Mouse (Mus musculus): ENCODE measurements around the gene Ankrd11. TPM values are rescaled to one million over a fixed set of nuclear protein-coding genes. Genes with fewer than 3 reads are reported as not detected.

Ankrd11 gene
- polyA plus RNA-seq, 1 experiment from 2014 or later, result 55.5 TPM

DNA sequence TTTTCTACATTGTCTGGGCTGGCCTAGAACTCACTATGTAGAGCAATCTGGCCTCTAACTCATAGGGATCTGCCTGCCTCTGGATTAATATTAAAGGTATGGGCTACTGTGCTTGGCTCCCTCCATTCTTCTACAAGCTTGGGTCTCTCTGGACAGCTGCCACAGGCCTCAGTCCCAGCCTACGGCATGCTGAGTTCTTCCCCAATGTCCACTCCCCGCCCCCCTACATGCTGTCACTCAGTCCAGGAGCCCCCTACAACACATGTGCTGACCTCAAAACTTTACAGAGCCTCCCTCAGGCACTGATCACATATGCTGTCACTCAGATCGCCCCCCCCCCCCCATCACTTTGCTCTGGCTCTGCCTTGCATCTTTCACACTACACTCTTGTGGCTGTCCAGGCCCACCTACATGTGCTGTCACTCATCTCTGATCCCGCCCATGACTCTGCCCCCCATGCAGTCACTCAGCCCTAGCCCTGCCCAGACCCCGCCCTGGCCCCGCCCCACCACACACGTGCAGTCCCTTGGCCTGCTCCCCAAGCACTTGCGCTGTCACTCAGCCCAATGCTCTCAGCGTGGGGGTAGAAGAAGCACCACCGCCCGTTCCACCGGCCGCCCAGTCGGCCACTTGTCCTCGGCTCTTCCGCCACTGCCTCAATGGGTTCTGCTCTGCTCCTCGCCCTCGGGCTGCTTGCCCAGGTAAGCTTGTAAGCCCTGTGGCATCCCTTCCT, 194.1 kb downstream of the Ankrd11 start, which contains the start of gene Cdh15:
Cdh15 (plus strand) TSS at position 138 of the 733 bp plus-strand sequence.
- ATAC-seq (ENCODE audit: low FRiP score, low TSS enrichment), result peak; percentile 93
- peak within 1 kb of the TSS; percentile 29; the same call in 1 of the 2 replicates for H3K4me2 ChIP-seq (replicated peaks; ENCODE audit: low read depth, low read length)
- no peak within 1 kb of the TSS for H3K27ac ChIP-seq (ENCODE audit: low read depth, low read length)
- no peaks in the 10 kb centered on the region for H3K27me3 ChIP-seq (ENCODE audit: control insufficient read depth, insufficient read depth, low read length)
- H3K9me3 ChIP-seq (ENCODE audit: control insufficient read depth, low read length), result no peaks in the 10 kb centered on the region
- H3K36me3 ChIP-seq (ENCODE audit: control insufficient read depth, insufficient read depth, low read length), result no peaks in the 10 kb centered on the region
- H3K4me1 ChIP-seq (ENCODE audit: control insufficient read depth, insufficient read depth, low read length), result no peaks in the 10 kb centered on the region
- WGBS, result 17% methylated on average over 17 of the region's 18 CpGs
- peak within 1 kb of the TSS; percentile 16 for H3K4me3 ChIP-seq (ENCODE audit: low read length)
- H3K9ac ChIP-seq (ENCODE audit: low read depth, low read length), result no peak within 1 kb of the TSS

DNA sequence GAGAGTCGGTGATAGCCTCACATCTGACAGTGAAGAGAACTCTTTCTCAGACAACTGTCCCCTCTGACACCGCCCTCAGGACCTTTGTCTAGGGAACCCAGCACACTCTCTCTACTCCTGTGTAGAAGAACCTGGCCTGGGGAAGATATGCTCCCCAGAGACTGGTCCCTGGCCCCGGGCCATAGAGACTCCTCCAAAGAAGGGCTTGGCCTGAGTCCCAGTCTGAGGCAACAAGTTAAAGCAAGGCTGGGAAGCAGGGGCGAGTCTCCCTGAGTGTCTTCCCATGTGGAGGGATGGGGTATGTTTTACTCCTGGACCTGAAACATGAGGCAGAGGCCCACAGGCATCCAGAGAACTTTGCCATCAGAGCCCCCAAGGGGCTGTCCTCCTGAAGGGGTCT, 196.4 kb downstream of the Ankrd11 start:
- Histone ChIP-seq H3K27ac (ENCODE audit: low read depth, low read length) (no peak overlapping the region), H3K4me2 (replicated peaks; ENCODE audit: low read depth, low read length) (no peak overlapping the region), H3K4me1 (ENCODE audit: control insufficient read depth, insufficient read depth, low read length) (no peaks in the 10 kb centered on the region), H3K9ac (ENCODE audit: low read depth, low read length) (no peak overlapping the region), H3K4me3 (ENCODE audit: low read length) (no peak overlapping the region), H3K9me3 (ENCODE audit: control insufficient read depth, low read length) (no peaks in the 10 kb centered on the region), H3K36me3 (ENCODE audit: control insufficient read depth, insufficient read depth, low read length) (no peaks in the 10 kb centered on the region), H3K27me3 (ENCODE audit: control insufficient read depth, insufficient read depth, low read length) (no peaks in the 10 kb centered on the region)
- ATAC-seq (ENCODE audit: low FRiP score, low TSS enrichment), result no peak
- WGBS, result 83% methylated on average over 4 of the region's 4 CpGs

DNA sequence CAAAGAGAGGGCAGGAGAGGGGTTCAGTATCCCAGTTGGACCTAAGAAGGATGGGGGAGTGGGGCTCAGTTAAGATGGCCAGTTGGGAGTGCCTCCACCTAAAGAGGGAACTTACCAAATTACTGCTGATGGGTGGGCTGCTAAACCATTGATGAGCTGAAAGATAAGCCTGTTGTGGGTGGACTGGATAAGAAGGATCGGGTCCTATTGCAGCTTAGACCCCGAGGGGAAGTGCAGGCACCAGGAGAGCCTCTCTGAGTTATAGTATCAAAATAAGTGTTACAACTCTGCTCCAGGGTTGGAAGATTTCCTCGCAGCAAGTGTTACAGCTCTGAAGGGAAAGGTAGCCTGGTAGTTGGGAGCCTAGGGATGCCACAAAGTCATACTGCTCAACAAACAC, 197.9 kb downstream of the Ankrd11 start:
- Histone ChIP-seq H3K27ac (ENCODE audit: low read depth, low read length) (no peak overlapping the region), H3K9me3 (ENCODE audit: control insufficient read depth, low read length) (no peaks in the 10 kb centered on the region), H3K4me3 (ENCODE audit: low read length) (no peak overlapping the region), H3K27me3 (ENCODE audit: control insufficient read depth, insufficient read depth, low read length) (no peaks in the 10 kb centered on the region), H3K36me3 (ENCODE audit: control insufficient read depth, insufficient read depth, low read length) (no peaks in the 10 kb centered on the region), H3K4me1 (ENCODE audit: control insufficient read depth, insufficient read depth, low read length) (no peaks in the 10 kb centered on the region), H3K9ac (ENCODE audit: low read depth, low read length) (no peak overlapping the region), H3K4me2 (replicated peaks; ENCODE audit: low read depth, low read length) (no peak overlapping the region)
- whole genome bisulfite sequencing, result 52% methylated on average over 3 of the region's 3 CpGs
- no peak for ATAC-seq (ENCODE audit: low FRiP score, low TSS enrichment)

GRCm38 (mm10) chr8:122836696-122837095, 205.4 kb downstream of the Ankrd11 start:
- Histone ChIP-seq H3K27ac (ENCODE audit: low read depth, low read length) (no peak overlapping the region), H3K4me2 (replicated peaks; ENCODE audit: low read depth, low read length) (no peak overlapping the region; the same call in 1 of the 2 replicates), H3K27me3 (ENCODE audit: control insufficient read depth, insufficient read depth, low read length) (no peaks in the 10 kb centered on the region), H3K4me1 (ENCODE audit: control insufficient read depth, insufficient read depth, low read length) (no peaks in the 10 kb centered on the region), H3K4me3 (ENCODE audit: low read length) (no peak overlapping the region), H3K9me3 (ENCODE audit: control insufficient read depth, low read length) (no peaks in the 10 kb centered on the region), H3K36me3 (ENCODE audit: control insufficient read depth, insufficient read depth, low read length) (no peaks in the 10 kb centered on the region), H3K9ac (ENCODE audit: low read depth, low read length) (no peak overlapping the region)
- ATAC-seq (ENCODE audit: low FRiP score, low TSS enrichment), result no peak
- 82% methylated on average over 13 of the region's 13 CpGs for WGBS

- WGBS, result 75% methylated on average over 12 of the region's 12 CpGs
- Histone ChIP-seq H3K4me1 (ENCODE audit: control insufficient read depth, insufficient read depth, low read length) (no peaks in the 10 kb centered on the region), H3K4me2 (replicated peaks; ENCODE audit: low read depth, low read length) (no peak overlapping the region), H3K4me3 (ENCODE audit: low read length) (no peak overlapping the region), H3K36me3 (ENCODE audit: control insufficient read depth, insufficient read depth, low read length) (no peaks in the 10 kb centered on the region), H3K9me3 (ENCODE audit: control insufficient read depth, low read length) (no peaks in the 10 kb centered on the region), H3K27ac (ENCODE audit: low read depth, low read length) (no peak overlapping the region), H3K27me3 (ENCODE audit: control insufficient read depth, insufficient read depth, low read length) (no peaks in the 10 kb centered on the region), H3K9ac (ENCODE audit: low read depth, low read length) (no peak overlapping the region)
- no peak for ATAC-seq (ENCODE audit: low FRiP score, low TSS enrichment)
Measured at GRCm38 (mm10) chr8:122836199-122836598, 205.9 kb downstream of the Ankrd11 start.

DNA sequence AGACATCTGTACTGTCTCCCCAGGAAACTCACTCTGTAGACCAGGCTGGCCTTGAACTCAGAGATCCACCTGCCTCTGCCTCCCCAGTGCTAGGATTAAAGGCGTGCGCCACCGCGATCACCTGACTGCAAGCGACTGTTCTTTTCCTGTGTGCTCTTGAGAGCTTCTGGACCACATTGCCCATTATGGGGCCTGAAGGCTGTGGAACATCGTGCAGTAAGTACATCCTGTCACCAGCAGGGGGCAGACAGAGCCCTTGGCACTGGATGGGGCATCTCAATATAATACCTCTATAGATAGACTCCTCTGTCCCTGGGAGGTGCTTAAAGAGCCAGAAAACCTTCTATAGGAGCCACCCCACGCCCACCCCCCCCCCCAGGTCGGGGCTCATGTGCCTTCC, 207.1 kb downstream of the Ankrd11 start:
- ATAC-seq (ENCODE audit: low FRiP score, low TSS enrichment), result peak; percentile 71; the same call in 1 of the 2 replicates
- WGBS, result 41% methylated on average over 8 of the region's 8 CpGs
- Histone ChIP-seq H3K4me1 (ENCODE audit: control insufficient read depth, insufficient read depth, low read length) (no peaks in the 10 kb centered on the region), H3K27ac (ENCODE audit: low read depth, low read length) (no peak overlapping the region), H3K4me2 (replicated peaks; ENCODE audit: low read depth, low read length) (no peak overlapping the region), H3K27me3 (ENCODE audit: control insufficient read depth, insufficient read depth, low read length) (no peaks in the 10 kb centered on the region), H3K36me3 (ENCODE audit: control insufficient read depth, insufficient read depth, low read length) (no peaks in the 10 kb centered on the region), H3K9me3 (ENCODE audit: control insufficient read depth, low read length) (no peaks in the 10 kb centered on the region), H3K4me3 (ENCODE audit: low read length) (no peak overlapping the region), H3K9ac (ENCODE audit: low read depth, low read length) (no peak overlapping the region)

DNA sequence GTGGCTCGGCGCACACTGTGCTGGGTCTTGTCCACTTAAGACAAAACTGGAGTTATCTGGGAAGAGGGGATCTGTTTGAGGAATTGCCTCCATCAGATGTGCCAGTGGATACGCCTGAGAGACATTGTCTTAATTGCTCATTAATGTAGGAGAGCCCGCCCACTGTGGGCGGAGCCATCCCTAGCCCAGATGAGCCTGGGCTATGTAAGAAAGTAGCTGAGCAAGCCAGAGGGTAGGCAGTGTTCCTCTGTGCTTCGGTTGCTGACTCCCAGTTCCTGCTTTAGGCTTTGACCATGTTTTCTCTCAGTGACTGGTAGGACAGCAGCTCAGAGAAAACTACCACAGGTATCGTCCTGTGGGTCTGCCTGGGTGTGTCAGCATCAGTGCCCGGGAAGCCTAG, 207.7 kb downstream of the Ankrd11 start:
- no peak for ATAC-seq (ENCODE audit: low FRiP score, low TSS enrichment)
- H3K36me3 ChIP-seq (ENCODE audit: control insufficient read depth, insufficient read depth, low read length), result no peaks in the 10 kb centered on the region
- no peaks in the 10 kb centered on the region for H3K27me3 ChIP-seq (ENCODE audit: control insufficient read depth, insufficient read depth, low read length)
- no peak overlapping the region for H3K9ac ChIP-seq (ENCODE audit: low read depth, low read length)
- H3K27ac ChIP-seq (ENCODE audit: low read depth, low read length), result no peak overlapping the region
- WGBS, result 88% methylated on average over 8 of the region's 8 CpGs
- no peak overlapping the region for H3K4me3 ChIP-seq (ENCODE audit: low read length)
- H3K9me3 ChIP-seq (ENCODE audit: control insufficient read depth, low read length), result no peaks in the 10 kb centered on the region
- no peaks in the 10 kb centered on the region for H3K4me1 ChIP-seq (ENCODE audit: control insufficient read depth, insufficient read depth, low read length)
- no peak overlapping the region for H3K4me2 ChIP-seq (replicated peaks; ENCODE audit: low read depth, low read length)

Other genes with a start within 250 kb of the Ankrd11 start
- gene Cdh15, start 194.3 kb downstream of the Ankrd11 start, polyA plus RNA-seq (2014; fragmentation: Nextera tagmentation; extraction: Ambion mirVana), result 1.1 and 1.2 TPM in 2 replicates
- 45.9 and 51.2 TPM in 2 replicates for gene Spg7, start 20.7 kb upstream of the Ankrd11 start, polyA plus RNA-seq (2014; fragmentation: Nextera tagmentation; extraction: Ambion mirVana)
- gene Rpl13, start 60.1 kb upstream of the Ankrd11 start, polyA plus RNA-seq (2014; fragmentation: Nextera tagmentation; extraction: Ambion mirVana), result 1,702 and 2,075 TPM in 2 replicates
- gene Cpne7, start 75.1 kb upstream of the Ankrd11 start, polyA plus RNA-seq (2014; fragmentation: Nextera tagmentation; extraction: Ambion mirVana), result 0.11 and 0.41 TPM in 2 replicates
- gene Sult5a1, start 116.0 kb upstream of the Ankrd11 start, polyA plus RNA-seq (2014; fragmentation: Nextera tagmentation; extraction: Ambion mirVana), result 8.3 and 8.7 TPM in 2 replicates
- 0.61 and 0.99 TPM in 2 replicates for gene Dpep1, start 144.0 kb upstream of the Ankrd11 start, polyA plus RNA-seq (2014; fragmentation: Nextera tagmentation; extraction: Ambion mirVana)
- gene Chmp1a, start 170.5 kb upstream of the Ankrd11 start, polyA plus RNA-seq (2014; fragmentation: Nextera tagmentation; extraction: Ambion mirVana), result 78.5 and 85.2 TPM in 2 replicates
- 5.1 and 5.8 TPM in 2 replicates for gene Spata33, start 170.6 kb upstream of the Ankrd11 start, polyA plus RNA-seq (2014; fragmentation: Nextera tagmentation; extraction: Ambion mirVana)
- gene Cdk10, start 182.6 kb upstream of the Ankrd11 start, polyA plus RNA-seq (2014; fragmentation: Nextera tagmentation; extraction: Ambion mirVana), result 33.5 and 36.4 TPM in 2 replicates
- gene Spata2l, start 194.0 kb upstream of the Ankrd11 start, polyA plus RNA-seq (2014; fragmentation: Nextera tagmentation; extraction: Ambion mirVana), result 2.2 and 3.2 TPM in 2 replicates
- 17.2 and 20.4 TPM in 2 replicates for gene Zfp276, start 211.9 kb upstream of the Ankrd11 start, polyA plus RNA-seq (2014; fragmentation: Nextera tagmentation; extraction: Ambion mirVana)
- gene Vps9d1, start 212.1 kb upstream of the Ankrd11 start, polyA plus RNA-seq (2014; fragmentation: Nextera tagmentation; extraction: Ambion mirVana), result 18.0 and 25.9 TPM in 2 replicates